Mouse (Mus musculus): ENCODE measurements around the gene Brk1.

Gene Brk1

DNA sequence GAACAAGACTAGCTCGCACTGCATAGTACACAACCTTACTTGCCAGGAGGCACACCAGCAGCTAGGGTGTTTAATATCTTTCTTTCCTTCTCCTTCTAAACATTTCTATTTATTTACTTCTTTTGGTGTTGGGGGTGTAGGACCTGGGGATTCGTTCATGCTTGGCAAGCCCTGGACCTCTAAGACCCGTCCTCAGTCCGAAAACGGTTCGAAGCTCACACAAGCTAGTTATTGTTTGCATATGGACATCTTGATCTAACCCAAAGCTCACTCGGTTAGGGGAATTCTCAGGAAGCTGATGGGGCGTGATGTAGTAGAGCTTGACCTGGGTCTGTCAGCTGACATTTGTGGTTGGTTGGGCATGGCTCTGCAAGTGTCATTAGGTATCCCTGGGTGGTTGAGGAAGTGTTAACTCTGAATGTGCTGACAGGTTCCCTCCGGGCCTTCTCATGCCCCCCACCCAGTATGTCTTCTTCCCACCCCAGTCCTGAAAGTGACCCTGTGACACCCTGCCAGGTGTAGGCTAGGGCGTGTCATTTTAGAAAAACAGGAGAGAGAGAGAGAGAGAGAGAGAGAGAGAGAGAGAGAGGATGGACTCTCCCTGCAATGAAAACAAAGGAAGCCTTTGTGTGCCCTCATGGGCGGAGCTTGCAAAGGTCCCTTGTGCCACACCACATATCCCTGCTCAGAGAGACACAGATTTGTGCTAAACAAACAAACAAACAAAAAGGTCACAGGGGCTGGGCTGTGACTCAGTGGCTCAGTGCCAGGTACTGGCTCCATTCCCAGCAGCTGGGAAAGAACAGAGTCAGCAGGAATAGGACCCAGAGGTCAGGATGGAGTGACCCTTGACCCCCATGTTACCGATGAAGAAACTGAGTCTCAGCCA, 57.0 kb downstream of the Brk1 start:
- DNase-seq = peak; percentile 33

DNA sequence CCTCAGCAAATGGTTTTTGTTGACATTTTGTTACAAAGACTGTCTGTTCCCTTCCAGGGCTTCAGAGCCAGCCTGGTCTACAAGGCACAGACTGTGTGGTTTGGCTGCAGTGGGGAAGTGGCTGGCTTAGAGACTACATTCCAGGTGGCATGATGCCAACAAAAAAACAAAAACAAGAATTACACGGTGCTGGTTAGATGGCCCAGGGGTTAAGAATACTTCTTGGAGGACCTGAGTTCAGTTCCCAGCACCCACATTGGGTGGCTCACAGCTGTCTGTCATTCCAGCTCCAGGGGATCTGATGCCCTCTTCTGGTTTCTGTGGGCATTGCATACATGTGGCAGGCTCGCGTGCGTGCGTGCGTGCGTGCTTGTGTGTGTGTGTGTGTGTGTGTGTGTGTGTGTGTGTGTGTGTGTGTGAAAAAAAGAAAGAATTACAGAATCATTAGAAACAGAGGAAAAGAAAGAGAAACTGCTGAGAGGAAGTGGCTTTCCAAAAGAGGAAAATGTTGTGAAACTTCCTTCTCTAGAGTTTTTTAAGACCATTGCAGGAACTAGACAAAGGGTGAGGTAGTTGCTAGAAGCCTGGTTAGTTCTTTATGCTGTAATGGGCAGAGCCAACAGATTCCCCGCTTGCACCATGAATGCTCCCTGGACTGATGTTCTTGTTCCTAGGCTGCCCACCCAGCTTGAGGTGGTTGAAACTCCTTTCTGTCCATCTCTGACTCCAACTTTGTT, 58.6 kb downstream of the Brk1 start:
- no peak for DNase-seq

- DNase-seq = no peak
These were observed 59.7 kb downstream of the Brk1 start for GRCm38 (mm10) chr6:113664305-113664704.
